Mouse (Mus musculus) WW6 (cell line): ENCODE data around the gene Amh.

Experiments
- DNase-seq: peaks from one replicate; pipeline ENCODE4 v3.0.0-alpha.2; 2013; ENCODE audit warnings: low read depth, low spot score

Amh gene

DNA sequence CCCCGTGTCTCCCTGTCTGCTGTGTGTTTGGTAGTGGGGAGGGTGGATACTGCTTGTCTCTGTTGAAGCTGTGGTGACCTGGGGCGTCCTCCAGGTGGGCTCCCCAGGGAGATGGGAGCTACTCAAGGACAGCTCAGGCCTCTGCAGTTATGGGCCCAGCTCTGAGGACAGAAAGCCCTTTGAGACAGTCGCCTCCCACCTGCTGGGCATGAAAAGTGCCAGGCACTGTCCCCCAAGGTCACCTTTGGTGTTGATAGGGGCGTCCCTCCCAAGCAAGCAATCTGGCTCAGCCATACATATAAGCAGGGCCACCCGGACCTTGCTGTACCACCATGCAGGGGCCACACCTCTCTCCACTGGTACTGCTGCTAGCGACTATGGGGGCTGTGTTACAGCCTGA, at the start of gene Amh:
Gene Amh, plus strand, starts transcription at position 328 of the 400 bp plus-strand sequence.
- DNase-seq = no peak

DNA sequence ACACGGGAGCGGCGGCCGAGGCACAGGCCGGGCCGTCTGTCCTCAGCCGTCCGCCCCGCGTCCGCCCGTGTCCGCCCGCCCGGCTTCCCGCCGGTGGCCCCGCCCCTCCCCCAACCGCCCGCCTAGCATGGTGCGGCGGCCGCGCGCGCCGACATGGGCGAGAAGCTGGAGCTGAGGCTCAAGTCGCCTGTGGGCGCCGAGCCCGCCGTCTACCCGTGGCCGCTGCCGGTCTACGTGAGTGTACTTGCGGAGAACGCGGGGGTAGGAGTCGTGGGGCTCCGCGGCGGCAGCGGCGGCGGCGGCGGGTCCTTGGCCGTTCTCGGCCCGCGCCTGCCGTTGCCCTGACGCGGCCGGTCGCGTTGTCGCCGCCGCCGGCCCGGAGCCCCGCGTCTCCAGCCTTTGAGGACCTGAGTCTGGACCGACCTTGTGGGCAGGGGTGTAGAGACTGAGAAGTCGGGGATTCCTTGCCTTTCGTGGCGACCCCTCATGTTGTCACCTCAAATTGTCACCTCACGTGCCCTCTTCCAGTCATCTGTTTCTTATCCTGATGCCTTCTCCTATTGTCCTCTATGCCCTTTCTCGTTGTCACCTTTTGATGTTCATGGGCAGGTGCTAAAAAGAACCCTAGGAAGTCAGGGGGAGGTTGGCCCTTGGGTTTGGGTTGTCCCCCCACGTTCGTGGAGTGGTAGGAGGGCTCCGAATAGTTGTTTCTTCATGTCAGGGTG, 49.6 kb upstream of the Amh start:
- no peak for DNase-seq

DNA sequence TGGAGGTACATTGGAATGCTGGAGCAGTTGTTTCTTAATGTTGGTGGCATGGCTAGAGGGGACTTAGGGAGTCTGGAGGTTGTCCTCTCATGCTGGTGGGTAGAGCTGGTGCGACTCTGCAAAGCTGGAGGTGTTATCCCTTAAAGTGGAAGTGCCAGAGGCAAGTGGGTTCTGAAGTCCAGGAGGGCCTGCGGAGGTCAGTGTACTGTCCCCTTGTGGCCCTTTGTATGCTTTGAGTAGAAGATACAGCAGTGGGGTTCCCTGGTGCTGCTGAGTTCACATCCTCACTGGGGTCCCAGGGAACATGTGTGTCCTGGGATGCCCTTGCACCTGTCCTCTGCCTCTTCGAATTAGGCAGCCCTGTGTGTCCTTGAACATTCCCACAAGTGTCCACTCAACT, 48.9 kb upstream of the Amh start:
- no peak for DNase-seq

DNA sequence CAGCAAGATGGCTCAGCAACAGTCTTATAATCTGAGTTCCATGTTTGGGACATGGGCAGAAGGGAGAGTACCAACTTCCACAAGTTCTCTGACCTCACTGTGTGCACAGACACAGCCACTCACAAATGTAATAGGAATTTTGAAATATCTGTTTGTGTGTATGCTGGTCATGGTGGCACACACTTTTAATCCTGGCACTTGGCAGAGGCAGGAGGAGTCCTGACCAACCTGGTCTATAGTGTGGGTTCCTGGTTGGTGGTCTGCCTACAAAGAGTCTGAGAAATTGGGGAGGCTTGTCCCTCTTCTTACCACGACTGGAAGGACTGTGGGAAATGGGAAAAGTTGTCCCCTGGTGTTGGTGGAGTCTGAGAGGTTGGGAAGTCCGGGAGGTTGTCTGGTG, 48.5 kb upstream of the Amh start:
- no peak for DNase-seq

DNA sequence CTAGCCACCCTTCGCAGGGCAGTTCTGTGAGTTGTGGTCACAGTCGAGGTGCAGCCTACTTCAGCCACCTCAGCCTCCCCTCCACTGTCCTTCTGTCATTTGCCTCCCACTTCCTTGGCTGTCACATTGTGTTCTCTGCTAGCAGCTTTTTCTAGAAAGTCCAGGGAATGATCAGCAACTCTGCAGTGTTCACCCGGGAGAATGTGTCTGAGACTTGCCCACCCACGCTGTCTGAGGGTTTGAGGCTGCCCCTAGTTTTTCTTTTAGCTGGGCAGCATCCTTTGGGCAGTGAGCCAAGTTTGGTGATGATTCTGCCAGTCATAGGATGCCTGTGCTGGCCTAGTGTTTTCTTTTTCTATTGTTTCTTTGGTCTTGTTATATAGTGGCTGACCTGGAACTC, 48.1 kb upstream of the Amh start:
- DNase-seq = no peak

DNA sequence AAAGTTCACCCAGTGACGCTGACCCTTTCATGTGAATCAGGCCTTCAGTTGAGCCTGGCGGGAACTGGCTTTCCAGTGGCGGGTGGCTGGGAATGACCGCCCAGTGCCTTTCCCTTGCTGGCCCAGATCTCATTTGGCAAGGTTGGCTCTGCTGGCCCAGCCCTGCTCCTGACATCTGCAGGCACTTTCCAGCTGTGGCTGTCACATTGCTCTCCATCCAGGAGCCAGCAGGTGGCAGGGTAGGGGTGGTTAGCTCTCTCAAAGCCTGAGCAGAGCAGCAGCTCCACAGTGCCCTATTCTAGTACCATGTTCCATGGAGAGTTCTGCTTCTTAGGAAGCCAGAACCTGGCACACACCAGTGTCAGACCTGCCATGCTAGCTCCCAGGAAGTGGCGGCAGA, 47.3 kb upstream of the Amh start:
- no peak for DNase-seq

DNA sequence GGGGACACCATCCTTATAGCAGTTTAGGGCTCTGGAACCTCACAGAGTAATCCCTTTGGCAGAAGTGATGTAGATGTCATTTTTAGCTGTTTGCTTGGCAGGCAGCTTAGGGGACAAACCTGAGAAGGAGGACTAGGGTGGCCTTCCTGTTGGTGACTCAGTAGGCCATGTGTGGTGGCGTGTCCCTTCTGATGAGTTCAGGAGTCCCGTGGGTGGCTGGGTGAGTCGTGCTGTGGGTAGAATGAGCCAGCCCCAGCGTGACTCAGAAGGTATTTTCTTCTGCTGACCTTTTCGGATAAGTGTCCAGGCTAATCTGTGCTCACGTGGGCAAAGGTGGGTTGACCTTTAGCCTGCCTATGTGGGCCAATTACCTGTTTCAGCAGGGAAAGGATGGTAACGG, 46.4 kb upstream of the Amh start:
- no peak for DNase-seq

DNA sequence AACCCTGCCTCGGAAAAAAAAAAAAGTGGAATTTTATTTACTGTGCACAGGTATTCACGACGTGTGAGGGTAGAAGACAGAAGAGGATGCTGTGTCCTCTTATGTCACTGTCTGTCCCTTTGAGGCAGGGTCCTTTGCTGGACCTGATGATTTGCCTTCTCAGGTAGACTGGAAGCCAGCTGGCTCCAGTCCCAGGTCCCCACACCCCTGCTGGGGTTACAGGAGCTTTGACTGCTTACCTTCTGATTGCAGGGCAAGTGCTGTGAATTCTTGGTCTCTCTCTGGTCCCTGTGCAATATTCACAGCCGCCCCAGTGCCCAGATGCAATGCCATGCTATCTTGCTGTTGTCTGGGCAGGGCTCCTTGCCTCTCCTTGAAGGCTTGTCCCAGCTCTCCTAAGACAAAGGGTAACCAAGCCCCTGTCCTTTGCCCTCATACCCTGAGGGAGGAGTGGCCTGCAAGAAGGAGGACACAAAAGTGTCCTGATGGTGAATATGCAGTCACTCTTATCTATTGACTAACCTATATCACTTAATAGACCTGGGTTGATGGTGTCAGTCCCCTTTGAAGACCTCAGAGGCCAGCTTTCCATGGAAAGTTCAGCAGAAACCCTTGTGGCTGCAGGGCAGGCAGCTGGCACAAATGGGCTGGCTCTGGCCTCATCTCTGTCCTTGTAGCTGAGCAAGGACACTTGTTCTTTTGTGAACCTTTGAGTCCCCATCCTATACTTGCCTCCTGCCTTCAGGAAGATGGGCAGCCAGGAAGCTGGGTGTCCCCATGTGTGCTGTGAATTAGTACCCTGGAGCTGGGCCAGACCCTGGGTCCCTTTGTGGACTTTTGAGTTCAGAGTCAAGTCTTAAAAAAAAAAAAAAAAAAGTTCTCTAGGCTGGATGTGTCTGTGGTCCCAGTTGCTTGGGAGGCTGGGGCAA, 44.2 kb upstream of the Amh start:
- no peak for DNase-seq

DNA sequence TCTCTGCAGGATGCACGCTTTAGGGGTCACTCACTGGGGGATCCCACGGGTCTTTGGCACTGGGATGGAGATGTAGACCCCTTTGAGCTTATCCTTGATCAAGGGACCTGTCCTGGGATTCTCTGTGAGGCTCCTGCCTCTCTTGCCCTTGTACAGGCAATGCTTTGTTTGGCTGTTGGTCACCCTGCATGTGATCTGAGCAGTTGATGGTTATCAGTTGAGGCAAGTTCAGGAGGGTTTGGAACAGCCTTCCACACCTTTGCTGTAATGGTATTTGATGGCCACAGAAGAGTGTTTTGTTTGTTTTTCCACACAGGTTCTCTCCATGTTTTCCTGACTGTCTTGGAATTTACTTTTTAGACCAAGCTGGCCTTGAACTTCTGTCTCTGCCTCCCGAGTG, 43.2 kb upstream of the Amh start:
- no peak for DNase-seq

DNA sequence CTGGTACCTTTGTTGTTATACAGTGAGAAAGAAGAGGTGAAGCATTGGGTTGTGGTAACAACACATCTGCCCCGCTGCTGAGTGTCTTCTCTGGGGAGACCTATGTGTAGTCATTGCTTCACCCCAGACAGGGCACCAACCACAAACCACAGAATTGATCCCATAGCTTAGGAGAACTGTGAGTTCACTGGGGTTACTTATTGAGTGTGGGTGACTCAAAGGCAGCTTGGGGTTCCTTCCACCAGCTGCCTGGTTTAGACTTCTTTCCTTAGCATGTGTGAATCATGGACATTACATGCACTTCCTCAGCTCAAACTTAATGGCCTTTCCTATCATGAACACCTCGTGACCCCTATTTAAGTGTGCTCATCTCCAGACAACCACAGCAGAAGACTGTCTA, 41.5 kb upstream of the Amh start:
- no peak for DNase-seq

DNA sequence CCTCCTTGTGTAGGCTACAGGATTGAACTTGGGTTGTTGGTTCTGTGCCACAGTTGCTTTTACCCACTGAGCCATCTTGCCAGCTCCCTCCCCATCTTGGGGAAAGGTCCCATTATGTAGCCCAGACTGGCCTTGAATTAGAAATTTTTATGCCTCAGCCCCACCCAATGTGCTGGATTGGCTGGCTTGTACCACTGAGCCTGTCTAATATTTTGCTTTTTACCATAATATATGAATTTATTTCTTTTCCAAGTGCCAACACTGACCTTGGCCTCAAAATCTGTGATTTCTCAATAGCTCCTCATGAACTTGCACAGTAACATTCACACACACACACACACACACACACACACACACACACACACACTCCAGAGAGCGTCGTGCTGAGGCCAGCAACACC, 39.3 kb upstream of the Amh start:
- DNase-seq = no peak

DNA sequence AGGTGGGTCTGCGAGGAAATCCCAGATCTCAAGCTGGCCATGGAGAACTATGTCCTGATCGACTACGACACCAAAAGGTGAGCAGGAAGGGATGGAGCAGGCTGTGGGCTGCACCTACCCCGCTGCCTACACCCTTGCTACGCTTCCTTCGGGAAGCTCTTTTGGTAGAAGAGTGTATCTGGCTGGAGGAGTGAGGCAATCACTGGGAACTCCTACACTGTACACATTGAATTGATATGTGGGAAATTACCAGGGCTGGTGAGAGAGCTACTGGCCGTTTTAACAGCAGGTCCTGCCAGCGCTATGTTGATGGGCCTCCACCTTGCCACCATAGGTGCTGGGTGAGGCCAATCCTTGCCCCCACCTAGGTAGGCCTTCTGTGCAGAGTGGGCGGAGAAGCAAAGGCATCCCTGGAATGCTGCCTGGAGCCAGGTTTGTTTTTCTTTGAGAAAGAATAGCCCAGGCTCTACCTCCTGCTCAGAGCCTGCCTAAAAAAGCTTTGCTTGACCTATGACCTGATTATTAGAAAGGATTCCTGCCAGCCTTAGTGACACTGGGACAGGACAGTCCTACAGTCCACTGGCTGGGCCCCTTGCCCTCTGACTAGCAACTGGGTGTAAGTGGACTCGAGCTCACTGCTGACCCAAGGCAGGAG, 38.8 kb upstream of the Amh start:
- DNase-seq = no peak

DNA sequence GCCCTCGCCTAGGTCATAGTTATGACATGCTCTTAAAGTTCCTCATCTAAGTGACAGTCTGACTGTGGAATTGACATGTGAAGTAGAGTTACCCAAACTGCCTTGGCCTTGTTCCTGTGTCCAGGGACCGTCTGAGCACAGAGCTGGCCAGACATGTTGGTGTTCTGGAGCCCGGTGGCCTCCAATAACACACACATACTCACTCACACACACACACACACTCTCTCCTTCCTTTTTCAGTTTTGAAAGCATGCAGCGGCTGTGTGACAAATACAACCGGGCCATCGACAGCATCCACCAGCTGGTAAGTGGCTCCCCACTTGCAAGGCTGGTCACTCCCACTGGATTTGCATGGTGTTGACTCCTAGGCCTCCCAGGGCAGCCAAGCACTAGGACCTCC, 36.7 kb upstream of the Amh start:
- DNase-seq = no peak

DNA sequence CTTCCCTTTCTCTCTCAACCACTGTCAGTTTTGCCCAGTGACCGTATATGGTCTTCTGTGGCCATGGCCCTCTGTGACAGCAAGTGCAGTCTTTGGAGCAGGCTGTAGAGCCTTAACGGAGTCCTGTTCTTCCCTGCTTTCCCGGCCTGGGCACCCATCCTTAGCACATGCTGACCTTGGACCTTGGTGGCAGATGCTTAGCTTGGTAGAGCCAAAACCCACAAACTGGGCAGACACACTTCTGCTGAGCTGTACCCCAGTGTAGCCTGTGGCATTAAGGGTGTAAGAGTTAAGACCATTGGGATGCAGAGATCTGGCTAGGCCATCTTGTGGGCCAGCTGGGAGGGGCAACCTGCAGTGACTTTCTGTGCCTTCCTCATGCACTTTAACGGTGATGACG, 31.2 kb upstream of the Amh start:
- no peak for DNase-seq

DNA sequence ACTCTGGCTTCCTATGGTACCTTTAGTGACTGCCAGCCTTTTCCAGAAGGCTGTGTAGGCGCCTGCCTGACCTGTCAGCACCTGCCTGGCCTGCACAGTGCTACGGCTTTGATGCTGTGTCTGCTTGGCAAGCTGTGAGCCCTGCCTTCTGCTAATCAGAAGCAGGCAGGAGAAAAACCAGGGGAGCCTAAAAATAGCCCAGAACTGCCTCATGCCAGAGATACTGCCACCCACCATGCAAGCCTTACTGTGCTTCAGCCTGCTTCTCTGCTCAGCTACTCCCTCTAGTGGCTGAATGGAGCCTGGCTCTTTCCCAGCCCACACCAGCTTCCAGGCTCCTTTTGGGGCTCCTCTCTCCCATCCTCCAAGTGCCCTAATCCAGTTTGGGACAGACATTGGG, 30.5 kb upstream of the Amh start:
- DNase-seq = no peak

DNA sequence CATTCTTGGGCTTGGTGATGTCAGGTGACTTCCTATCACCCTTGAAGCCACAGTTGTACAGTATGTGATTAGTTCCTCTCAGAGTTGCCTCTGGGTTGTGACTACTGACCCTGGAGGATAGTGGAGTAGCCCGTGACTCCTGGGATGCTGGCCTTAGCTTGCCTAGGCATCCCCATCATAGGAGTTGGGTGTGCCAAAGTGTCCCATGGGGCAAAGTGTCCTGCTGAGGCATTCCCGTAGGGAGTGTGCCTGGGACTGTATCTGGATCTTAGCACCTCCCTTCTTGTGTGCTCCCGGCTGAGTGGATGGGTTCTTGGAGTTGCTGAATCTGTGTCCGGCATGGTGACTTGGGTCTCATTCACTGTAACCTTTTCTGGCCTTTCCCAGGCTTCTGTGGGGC, 30.1 kb upstream of the Amh start:
- DNase-seq = no peak

DNA sequence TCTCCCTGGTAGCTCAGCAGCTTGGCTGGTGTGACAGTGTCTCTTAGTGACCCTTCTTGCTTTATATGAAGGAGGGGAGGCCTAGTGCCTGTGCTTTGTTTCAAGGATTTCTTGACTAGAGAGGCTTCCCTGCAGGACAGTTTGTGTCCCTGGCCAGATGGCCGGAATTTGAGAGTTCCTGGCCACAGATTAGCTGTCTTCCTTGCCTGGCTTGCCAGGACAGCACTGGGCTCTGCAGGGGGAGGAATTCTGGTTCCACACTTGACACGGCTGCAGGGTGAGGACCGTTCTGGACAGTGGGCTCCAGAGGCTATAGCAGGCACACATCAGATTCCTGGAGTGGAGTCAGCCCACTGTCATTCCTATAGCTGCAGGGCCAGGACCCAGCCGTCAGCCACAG, 29.3 kb upstream of the Amh start:
- DNase-seq = no peak

DNA sequence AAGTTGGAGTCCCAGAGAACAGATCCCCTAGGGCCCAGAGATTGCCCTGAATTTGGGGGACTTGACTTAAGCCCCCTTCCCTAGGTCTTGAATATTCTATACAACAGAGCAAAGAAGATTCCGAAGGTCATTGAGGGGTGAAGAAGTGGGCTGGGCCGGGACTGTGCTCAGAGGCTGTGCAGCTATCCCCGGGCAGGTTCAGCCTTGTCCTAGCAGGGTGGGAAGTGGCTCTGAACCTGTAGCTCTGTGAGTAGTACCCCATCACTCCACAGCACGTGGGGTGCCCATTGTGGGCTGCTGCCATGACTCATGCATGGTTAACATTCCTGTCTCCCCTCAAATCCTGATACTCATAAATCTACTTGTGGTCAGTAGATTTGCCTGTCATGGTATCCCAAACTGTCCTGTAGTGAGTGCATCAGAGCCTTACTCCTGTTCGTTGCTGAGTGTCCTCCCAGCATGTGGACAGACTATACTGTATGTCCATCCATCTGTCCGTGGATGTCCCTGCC, 28.6 kb upstream of the Amh start:
- no peak for DNase-seq

DNA sequence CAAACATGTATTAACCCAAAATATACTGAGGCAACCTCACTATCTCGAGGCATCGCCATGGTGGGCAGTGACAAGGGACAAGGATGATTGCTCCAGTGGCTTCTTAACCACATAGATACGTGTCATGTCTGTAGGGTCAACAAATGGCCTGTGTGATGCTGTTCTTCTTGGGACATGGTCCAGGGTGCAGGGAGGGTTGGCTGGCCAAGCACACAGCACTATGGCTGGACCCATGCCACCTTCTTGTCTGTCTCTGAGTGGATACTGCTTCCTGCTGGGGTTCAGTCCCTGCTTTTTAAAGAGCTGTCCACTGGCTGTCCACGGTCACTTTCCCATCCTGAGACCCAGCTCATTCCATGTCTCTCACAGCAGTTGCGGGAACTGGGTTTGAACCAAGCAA, 27.9 kb upstream of the Amh start:
- DNase-seq = no peak

DNA sequence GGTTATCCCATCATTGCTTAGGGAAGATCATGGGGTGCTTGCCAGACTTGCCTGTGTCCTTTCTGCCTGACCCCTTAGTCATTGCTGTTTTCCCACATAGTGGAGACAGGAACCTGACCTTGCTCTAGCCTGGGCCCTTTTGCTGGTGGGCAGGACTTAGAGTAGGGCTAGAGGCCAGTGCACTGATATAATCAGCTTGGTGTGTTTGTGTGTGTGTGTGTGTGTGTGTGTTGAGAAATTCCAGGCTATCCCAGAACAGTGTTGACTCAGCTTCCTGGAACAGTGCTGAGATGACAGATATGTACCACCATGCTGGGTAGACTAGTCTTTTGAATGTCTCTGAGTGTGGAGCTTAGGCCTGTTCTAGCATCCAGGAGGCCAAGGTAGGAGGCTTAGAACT, 25.5 kb upstream of the Amh start:
- no peak for DNase-seq

DNA sequence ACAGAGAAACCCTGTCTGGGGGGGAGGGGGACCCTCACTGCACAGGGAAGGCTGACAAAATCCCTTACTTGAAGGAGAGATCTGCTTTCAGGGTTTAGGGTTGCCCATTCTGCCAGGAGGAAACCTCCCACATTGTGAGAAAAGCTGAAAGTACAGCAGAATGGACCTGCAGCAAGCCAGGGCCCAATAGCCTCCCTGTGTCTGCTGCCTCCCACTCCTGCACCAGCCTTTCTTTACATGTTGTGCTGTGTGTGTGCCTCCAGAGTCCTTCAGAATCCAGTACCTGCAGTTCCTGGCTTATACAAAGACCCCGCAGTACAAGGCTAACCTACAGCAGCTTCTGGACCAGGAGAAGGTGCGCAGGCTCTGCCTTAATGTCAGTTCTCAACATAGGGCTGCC, 20.7 kb upstream of the Amh start:
- DNase-seq = no peak

DNA sequence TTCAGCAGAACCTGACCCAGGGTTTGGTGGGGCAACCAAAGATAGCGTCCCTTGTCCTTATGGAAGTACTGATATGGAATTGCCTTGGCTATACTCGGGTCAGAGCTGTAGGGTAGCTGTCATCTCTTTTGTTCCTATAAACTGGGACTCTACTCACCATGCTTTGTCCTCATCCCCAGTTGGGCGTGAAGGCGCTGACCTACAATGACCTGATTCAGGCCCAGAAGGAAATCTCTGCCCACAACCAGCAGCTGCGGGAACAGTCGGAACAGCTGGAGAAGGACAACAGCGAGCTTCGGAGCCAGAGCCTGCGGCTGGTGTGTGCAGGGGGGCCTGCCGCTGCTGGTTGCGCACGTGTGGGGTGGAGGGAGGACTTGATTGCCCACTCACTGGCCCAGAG, 20.2 kb upstream of the Amh start:
- DNase-seq = no peak

DNA sequence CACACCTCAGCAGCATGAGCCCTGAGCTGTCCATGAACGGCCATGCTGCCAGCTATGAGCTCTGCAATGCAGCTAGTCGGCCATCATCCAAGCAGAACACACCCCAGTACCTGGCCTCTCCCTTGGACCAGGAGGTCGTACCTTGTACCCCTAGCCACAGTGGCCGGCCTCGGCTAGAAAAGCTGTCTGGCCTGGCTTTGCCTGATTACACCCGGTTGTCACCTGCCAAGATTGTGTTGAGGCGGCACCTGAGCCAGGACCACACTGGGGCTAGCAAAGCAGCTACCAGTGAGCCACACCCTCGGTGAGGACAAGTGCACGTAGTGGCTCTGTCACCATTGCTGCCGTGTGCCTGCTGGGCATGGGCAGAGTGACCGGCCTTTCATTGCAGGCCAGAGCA, 19.1 kb upstream of the Amh start:
- DNase-seq = no peak
